Mouse (Mus musculus): Measurements from ENCODE around the gene Mapk6. TPM values are rescaled to one million over a fixed set of nuclear protein-coding genes. Genes with fewer than 3 reads are reported as not detected.

The Mapk6 gene
- polyA plus RNA-seq, 1 experiment from 2014 or later, result 67.3 TPM

- no peaks in the 10 kb centered on the region for H3K27me3 ChIP-seq (ENCODE audit: insufficient read depth, low read length)
- ATAC-seq (ENCODE audit: insufficient read depth), result no peak
- TF ChIP-seq CTCF (IDR thresholded peaks at IDR 0.05; ENCODE audit: low read depth), result no peak
- 63% methylated on average over 5 of the region's 5 CpGs for WGBS
- H3K4me2 ChIP-seq, result no peak overlapping the region
- no peak overlapping the region for H3K27ac ChIP-seq (ENCODE audit: low read depth)
- DNase-seq, result no peak
- peaks cover 3% of the 10 kb centered on the region; the same call in 1 of the 2 replicates for H3K4me1 ChIP-seq (ENCODE audit: insufficient read depth)
- peaks cover 25% of the 10 kb centered on the region for H3K36me3 ChIP-seq (ENCODE audit: insufficient read depth)
- H3K9ac ChIP-seq, result no peak overlapping the region
- no peak overlapping the region for H3K4me3 ChIP-seq (ENCODE audit: low read depth, low read length)
- H3K9me3 ChIP-seq (ENCODE audit: low read depth, low read length), result no peaks in the 10 kb centered on the region
Observed at GRCm38 (mm10) chr9:75400639-75401038, 9.2 kb downstream of the Mapk6 start.

GRCm38 (mm10) chr9:75399069-75399468 is 10.7 kb downstream of the Mapk6 start:
- no peak overlapping the region for H3K27ac ChIP-seq (ENCODE audit: low read depth)
- DNase-seq (no peak), ATAC-seq (ENCODE audit: insufficient read depth) (no peak)
- no peaks in the 10 kb centered on the region for H3K27me3 ChIP-seq (ENCODE audit: insufficient read depth, low read length)
- peak; percentile 18; the same call in 1 of the 2 replicates for TF ChIP-seq CTCF (IDR thresholded peaks at IDR 0.05; ENCODE audit: low read depth)
- H3K4me1 ChIP-seq (ENCODE audit: insufficient read depth), result peaks cover 3% of the 10 kb centered on the region; the same call in 1 of the 2 replicates
- no peak overlapping the region for H3K9ac ChIP-seq
- H3K4me2 ChIP-seq, result no peak overlapping the region
- no peak overlapping the region for H3K4me3 ChIP-seq (ENCODE audit: low read depth, low read length)
- no peaks in the 10 kb centered on the region for H3K9me3 ChIP-seq (ENCODE audit: low read depth, low read length)
- 91% methylated on average over 4 of the region's 4 CpGs for WGBS
- peaks cover 41% of the 10 kb centered on the region for H3K36me3 ChIP-seq (ENCODE audit: insufficient read depth)

DNA sequence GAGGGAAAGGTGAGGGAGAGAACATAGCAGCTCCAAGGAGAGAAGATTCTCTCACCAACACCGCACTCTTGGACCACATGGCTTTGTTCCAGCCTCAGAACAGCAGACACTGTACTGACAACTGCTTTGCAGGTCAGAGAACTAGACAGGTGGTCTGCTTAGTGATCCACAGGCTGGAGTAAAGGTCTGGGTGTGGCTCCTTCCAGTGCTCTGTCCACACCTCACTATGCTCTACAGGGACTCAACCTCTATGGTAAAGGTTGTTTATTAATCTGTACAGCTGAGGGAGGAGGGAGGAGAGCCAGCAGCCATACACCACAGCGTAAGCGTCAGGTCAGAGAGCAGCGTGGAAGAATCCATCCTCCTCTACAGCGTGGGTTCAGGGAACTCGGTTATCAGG is 13.8 kb downstream of the Mapk6 start:
- ATAC-seq (ENCODE audit: insufficient read depth), result no peak
- no peaks in the 10 kb centered on the region for H3K4me1 ChIP-seq (ENCODE audit: insufficient read depth)
- H3K9ac ChIP-seq, result no peak overlapping the region
- H3K36me3 ChIP-seq (ENCODE audit: insufficient read depth), result peaks cover 69% of the 10 kb centered on the region
- H3K4me3 ChIP-seq (ENCODE audit: low read depth, low read length), result no peak overlapping the region
- TF ChIP-seq CTCF (IDR thresholded peaks at IDR 0.05; ENCODE audit: low read depth), result no peak
- no peak overlapping the region for H3K4me2 ChIP-seq
- no peaks in the 10 kb centered on the region for H3K27me3 ChIP-seq (ENCODE audit: insufficient read depth, low read length)
- DNase-seq, result no peak
- H3K9me3 ChIP-seq (ENCODE audit: low read depth, low read length), result no peaks in the 10 kb centered on the region
- WGBS, result 79% methylated on average over 6 of the region's 6 CpGs
- no peak overlapping the region for H3K27ac ChIP-seq (ENCODE audit: low read depth)

GRCm38 (mm10) chr9:75393251-75393650 is 16.6 kb downstream of the Mapk6 start:
- H3K27ac ChIP-seq (ENCODE audit: low read depth), result no peak overlapping the region
- ATAC-seq (ENCODE audit: insufficient read depth) (no peak), DNase-seq (no peak)
- H3K36me3 ChIP-seq (ENCODE audit: insufficient read depth), result peaks cover 94% of the 10 kb centered on the region
- 78% methylated on average over 12 of the region's 12 CpGs for WGBS
- TF ChIP-seq CTCF (IDR thresholded peaks at IDR 0.05; ENCODE audit: low read depth), result no peak
- no peak overlapping the region for H3K4me3 ChIP-seq (ENCODE audit: low read depth, low read length)
- H3K27me3 ChIP-seq (ENCODE audit: insufficient read depth, low read length), result no peaks in the 10 kb centered on the region
- H3K4me2 ChIP-seq, result no peak overlapping the region
- H3K4me1 ChIP-seq (ENCODE audit: insufficient read depth), result no peaks in the 10 kb centered on the region
- H3K9me3 ChIP-seq (ENCODE audit: low read depth, low read length), result no peaks in the 10 kb centered on the region
- H3K9ac ChIP-seq, result no peak overlapping the region

DNA sequence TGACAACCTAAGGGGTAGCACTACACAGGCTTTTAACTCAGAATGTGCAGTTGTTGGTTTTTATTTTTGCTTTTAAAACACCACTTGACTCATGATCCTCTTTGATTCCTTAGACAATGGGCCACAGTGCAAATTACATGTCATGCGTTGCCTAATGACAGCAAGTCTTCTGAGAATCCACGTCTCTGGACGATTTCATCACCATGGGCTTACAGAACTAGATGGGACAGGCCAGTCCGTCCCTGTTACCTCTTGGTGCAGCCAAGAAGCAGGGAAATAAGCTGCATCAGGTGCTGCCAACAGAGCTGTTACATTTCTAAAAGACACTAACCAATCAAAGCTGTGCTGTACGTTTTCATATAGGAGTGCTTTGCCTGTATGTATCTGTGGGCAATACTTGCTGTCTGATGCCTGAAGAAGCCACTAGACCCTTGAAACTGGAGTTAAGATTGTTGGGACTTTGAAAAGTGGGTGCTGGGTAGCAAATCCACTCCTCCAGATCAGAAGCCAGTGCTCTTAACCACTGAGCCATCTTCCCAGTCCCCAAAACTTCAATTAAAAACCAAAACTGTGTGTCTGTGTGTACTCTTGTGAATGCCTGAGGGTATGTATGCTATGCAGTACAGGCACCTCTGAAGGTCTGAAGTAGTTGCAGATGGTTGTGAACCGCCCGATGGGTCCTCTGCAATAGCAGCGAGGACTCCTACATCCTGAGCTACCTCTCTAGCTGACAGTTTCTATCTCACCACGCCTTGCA is 24.4 kb downstream of the Mapk6 start:
- H3K27ac ChIP-seq (ENCODE audit: low read depth), result no peak overlapping the region
- no peak overlapping the region for H3K4me2 ChIP-seq
- WGBS, result 73% methylated on average over 9 of the region's 9 CpGs
- TF ChIP-seq CTCF (IDR thresholded peaks at IDR 0.05; ENCODE audit: low read depth), result no peak
- ATAC-seq (ENCODE audit: insufficient read depth) (no peak), DNase-seq (no peak)
- no peak overlapping the region for H3K4me3 ChIP-seq (ENCODE audit: low read depth, low read length)
- no peaks in the 10 kb centered on the region for H3K9me3 ChIP-seq (ENCODE audit: low read depth, low read length)
- H3K4me1 ChIP-seq (ENCODE audit: insufficient read depth), result no peaks in the 10 kb centered on the region
- H3K36me3 ChIP-seq (ENCODE audit: insufficient read depth), result peaks cover 37% of the 10 kb centered on the region
- no peak overlapping the region for H3K9ac ChIP-seq
- H3K27me3 ChIP-seq (ENCODE audit: insufficient read depth, low read length), result no peaks in the 10 kb centered on the region

DNA sequence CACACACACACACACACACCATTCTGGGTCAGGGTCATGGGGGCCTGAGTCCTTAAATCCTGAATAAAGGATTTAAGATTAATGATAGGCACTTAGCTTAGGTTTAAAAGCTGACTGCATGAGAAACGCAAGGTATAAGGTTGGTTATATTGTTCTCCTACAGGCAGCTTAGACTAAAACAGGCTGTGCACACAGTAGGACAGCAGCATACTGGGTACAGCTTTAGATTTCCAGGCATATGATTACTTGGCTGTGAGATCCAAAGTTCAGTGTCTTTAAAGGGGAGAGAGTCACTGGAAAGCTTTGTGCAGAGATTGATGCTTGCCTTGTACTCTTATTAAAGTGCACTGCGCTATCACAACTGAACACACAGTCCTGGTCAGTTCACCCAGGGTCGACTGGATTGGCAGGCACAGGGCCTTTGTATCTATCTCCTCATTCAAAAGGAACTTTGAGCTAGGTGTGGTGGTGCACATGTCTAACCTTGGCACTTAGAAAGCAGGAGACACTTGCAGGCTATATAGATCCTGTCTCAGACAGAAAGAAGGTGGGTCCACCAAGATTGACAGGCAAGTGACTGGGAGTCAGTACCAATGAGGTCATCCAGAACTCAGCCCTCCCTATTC is 25.4 kb downstream of the Mapk6 start:
- Histone ChIP-seq H3K9ac (no peak overlapping the region), H3K4me3 (ENCODE audit: low read depth, low read length) (no peak overlapping the region), H3K4me2 (no peak overlapping the region), H3K36me3 (ENCODE audit: insufficient read depth) (peaks cover 29% of the 10 kb centered on the region), H3K9me3 (ENCODE audit: low read depth, low read length) (no peaks in the 10 kb centered on the region), H3K27ac (ENCODE audit: low read depth) (no peak overlapping the region), H3K4me1 (ENCODE audit: insufficient read depth) (no peaks in the 10 kb centered on the region), H3K27me3 (ENCODE audit: insufficient read depth, low read length) (no peaks in the 10 kb centered on the region)
- ATAC-seq (ENCODE audit: insufficient read depth) (no peak), DNase-seq (no peak)
- WGBS, result 81% methylated on average over 3 of the region's 3 CpGs
- TF ChIP-seq CTCF (IDR thresholded peaks at IDR 0.05; ENCODE audit: low read depth), result no peak

GRCm38 (mm10) chr9:75383785-75384184 is 26.0 kb downstream of the Mapk6 start:
- Histone ChIP-seq H3K4me1 (ENCODE audit: insufficient read depth) (no peaks in the 10 kb centered on the region), H3K4me3 (ENCODE audit: low read depth, low read length) (no peak overlapping the region), H3K27me3 (ENCODE audit: insufficient read depth, low read length) (no peaks in the 10 kb centered on the region), H3K9me3 (ENCODE audit: low read depth, low read length) (no peaks in the 10 kb centered on the region), H3K27ac (ENCODE audit: low read depth) (no peak overlapping the region), H3K9ac (no peak overlapping the region), H3K36me3 (ENCODE audit: insufficient read depth) (peaks cover 23% of the 10 kb centered on the region), H3K4me2 (no peak overlapping the region)
- WGBS, result 82% methylated on average over 9 of the region's 9 CpGs
- peak; percentile 29; the same call in 1 of the 2 replicates for TF ChIP-seq CTCF (IDR thresholded peaks at IDR 0.05; ENCODE audit: low read depth)
- no peak for ATAC-seq (ENCODE audit: insufficient read depth)
- DNase-seq, result no peak
